Mouse (Mus musculus): ENCODE results near the gene Robo1.

Robo1 gene

DNA sequence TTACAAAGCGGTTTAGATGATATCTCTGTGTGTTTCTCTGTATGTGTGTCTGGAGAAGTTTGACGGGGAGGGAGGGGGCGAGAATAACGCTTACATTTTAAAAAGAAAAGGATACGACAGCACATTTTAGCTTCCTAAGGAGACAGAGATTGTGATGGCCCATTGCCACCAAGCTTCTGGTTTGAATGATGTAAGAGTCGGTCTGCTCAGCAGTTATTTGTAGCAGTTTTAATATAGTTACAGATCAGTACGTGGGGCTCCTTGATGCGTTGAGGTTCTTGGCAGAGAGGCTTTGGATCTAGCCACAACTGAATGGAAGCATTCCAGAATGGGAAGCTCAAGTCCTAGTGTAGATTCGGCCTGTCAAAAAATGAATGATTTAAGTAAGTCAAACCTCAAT lies 546.0 kb downstream of the Robo1 start:
- peak; percentile 13 for DNase-seq

DNA sequence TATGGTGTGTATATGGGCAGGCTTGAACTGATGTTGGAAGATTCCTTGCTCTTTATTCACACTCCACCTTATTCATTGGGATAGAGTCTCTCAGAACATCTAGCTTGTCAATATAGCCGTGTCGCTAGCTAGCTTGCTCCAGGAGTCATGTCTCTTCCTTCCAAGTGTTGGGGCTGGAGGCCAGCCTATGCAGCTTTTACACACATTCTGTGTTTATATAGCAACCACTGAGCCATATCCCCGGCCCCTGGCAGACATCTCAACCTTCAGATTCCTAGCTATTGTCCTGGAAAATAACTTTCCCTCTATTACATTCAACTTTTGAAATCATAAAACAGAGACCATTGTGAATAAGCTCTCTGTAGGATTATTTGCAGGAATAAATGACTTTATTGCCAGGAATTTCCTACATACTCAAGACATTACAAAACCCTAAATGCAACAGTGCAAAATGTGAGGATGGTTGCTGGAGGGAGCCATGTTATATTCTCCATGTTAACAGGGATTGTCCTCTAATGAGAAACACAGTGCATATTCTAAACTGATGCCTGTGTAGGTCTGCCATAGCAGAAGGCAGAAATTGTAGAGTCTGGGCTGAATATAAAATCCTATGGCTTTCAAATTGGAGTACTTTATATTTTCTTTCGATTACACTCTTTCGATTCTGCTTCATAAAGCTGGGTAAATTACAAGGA lies 546.9 kb downstream of the Robo1 start:
- no peak for DNase-seq

DNA sequence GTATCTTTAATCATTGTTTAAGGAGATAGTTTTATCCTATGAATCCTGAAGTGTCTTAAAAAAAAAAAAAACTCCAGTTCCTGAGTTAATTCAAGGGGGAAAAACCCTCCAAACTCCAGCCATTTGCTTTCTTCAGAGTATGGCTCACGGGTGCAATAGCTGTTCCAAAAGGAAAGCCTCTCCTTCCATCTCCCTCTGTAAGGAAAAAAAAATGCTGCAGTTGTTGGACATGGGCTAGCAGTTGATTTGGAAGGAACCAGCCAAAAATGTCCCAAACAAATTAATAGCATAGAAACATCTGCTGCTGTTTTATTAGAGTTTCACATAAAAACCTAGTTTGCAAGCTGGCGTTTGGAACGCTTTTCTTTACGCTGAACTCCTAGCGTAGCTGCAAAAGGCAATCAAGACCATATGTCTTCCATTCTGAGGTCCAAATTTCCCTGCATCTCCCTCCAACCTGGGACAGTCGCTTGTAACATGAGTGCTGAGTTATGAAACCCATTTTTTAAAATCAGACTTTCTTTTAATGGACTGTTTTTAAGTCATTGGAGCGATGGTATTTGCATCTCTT lies 553.7 kb downstream of the Robo1 start:
- no peak for DNase-seq

DNA sequence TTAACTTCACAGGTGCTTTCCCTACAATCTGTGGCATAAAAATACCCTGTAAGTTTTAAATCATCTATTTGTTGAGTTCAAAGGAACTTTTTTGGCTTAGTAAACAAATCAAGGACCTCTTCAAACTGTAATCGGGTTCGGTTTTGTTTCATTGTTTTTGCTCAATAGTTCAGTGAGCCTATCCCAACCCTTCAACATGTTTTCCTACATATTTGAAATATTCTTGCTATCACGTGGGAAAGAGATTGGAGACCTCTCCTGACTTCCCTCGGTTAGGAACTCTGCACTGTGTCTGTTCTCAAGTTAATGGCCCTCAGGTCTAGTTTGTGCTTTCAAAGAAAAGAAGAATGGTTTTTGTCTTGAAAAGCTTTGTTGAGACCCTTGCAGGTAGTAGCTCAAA lies 557.9 kb downstream of the Robo1 start:
- DNase-seq, result no peak

DNA sequence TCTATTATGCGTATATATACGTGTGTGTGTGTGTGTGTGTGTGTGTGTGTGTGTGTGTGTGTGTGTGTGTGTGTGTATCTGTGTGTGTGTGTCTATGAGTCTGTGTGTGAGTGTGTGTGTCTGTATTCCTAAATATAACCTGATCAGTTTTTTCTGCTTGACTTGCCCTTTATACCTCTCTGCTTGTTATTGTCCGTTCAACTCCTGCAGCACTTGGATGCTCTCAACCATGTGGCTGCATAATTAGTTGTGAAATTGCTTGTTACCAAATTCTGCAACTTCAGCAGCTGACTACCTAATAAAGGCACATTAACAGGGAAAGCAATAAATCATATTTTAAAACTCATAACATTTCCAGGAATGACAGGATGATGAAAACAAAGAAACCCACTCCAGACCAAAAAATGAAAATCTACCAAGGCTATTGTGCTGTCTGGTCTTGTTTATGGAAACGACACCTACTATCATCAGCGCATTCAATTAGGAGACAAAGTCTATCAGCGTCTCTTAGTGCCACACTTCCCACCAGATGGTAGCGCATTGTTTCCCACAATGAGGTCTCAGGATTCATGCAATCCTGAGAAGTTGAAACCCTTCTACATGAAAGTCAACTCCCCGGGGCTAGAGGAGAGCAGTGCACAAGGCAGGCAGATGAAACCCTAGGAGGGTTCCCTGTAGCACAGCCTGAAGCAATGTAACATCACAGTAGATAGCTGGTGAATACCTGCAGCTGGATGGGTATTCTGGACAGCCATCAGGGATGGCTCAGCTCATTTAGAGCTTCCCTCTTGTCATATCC lies 567.0 kb downstream of the Robo1 start:
- no peak for DNase-seq

DNA sequence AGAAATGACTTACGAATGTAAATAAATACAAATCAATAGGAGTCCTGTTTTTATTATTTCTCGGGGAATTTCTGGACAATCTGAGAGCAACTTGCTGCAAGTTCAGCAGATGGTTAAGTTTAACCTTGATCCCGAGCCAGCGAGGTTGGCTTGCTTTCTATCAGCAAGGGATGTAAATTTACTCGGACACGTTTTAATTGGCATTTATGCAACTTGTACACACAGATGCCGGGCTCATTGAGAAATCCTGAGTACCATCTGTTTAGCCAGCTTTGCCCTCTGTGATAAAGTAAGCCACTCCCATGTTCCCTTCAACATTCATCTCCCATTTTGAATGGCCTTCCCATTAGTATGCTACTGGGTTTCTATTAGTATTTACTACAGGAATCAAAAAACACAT lies 580.0 kb downstream of the Robo1 start:
- no peak for DNase-seq

DNA sequence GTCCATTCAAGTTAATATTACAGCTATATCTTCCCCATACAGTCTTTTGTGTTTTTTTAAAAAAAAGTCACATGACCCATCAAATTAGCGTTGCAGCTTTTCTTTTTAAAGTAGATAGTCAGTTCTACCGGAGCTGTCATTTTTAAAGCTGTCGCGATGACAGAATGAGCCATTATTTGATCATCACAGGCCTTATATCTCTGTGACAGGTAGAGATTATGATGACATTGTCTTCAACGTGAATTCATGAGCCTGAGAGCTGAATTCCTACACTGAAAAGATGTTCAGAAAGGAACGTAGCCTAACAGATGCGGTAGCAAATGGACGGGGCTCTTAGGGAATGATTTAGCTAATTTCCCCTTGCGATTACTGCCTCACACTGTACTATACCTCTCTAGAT lies 581.3 kb downstream of the Robo1 start:
- DNase-seq, result no peak

DNA sequence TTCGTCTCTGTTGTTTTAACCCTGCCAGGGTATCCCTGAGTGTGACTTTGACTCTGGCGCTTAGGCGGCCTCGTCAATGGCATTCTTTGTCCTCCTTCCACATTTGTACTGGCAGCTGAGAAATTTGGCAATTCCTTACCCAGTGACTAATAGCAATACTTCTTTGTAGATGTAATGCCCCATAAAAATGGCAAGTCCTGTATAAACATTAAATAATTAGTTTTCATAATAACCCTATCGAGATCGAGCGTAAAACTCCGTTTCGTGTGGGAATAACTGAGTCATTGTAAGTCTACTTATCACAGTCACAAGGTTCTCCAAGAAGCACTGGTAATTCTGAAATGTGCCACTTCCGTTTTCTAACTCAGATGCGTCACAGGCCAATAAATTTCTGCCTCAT lies 589.0 kb downstream of the Robo1 start:
- DNase-seq, result no peak

DNA sequence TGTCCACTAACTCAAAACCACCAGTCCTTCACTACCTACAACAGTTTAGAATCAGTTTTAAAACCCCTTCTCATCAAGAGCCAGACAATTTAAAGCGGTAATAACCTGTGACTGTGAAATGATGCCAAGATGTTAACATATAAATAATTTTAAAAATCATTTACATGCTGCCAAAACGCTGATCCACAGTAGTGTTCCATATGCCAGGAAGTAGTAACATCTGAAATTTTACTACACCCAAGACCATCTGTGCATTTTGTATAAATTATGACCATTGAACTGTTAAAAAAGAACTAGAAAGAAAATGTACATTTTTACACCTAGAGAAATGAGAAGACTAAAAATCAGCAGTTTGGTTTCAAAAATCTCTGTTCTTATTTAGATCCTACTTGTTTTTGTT lies 600.8 kb downstream of the Robo1 start:
- no peak for DNase-seq

DNA sequence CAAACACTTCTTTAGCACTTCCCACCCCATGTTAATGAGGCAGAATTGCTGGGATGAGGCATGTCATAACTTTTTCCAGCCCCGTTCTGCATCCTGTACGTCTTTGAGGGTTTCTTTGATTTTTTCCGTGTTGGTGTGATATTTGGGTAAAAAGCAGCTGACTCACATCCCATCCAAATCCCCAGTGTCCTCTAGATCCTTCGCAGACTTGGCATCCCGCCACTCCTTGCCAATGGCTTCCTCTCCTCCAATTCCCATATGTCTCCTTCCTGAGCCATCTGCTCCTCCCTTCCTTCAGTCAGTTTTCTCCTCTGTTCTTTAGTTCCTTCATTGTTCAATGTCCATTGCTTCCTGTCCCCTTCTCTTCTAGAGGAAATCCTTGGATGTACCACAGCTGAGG lies 605.0 kb downstream of the Robo1 start:
- peak; percentile 11 for DNase-seq

DNA sequence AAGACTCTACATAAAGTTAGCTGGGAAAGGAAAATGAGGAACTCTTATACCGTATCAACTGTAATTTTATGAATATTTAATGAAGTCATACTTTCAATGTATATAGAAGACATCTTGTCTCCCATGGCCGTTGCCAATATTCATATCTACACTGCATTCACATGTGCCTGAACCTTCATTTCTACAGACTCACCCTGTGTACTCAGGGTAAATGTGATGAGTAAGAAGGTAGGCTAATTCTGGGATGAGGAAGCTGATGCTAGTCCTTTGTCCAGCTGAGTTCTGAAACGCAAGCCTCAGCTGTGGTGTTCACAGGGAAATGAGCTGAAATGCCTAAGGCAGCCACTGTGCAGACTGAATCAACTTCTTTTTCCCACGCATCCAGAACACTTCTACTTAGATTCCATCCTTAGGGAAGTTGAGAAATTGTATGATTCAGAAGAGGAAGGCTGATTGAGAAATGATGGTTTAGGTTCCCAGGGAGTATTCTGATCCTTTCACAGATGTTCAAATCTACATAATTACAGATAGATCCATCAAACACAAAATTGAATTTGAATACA lies 606.0 kb downstream of the Robo1 start:
- no peak for DNase-seq

DNA sequence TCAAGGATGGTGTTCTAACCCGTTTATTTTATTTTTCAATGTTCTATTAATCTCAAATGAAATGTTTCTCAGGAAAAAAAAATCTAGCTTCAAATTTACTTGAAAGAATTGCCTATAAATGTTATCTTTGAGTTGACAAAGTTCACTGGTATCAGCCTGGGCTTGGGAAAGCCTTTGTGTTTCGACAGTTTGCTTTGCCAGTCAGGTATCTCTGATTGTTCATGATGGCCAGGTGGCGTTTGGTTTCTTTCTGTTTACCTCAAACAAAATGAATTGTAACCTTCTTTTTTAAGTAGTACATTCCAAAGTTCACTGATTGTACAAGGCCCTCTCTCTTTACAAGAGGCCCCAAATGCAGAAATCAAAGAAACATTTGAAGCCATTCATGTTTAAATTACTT lies 611.9 kb downstream of the Robo1 start:
- DNase-seq, result no peak

DNA sequence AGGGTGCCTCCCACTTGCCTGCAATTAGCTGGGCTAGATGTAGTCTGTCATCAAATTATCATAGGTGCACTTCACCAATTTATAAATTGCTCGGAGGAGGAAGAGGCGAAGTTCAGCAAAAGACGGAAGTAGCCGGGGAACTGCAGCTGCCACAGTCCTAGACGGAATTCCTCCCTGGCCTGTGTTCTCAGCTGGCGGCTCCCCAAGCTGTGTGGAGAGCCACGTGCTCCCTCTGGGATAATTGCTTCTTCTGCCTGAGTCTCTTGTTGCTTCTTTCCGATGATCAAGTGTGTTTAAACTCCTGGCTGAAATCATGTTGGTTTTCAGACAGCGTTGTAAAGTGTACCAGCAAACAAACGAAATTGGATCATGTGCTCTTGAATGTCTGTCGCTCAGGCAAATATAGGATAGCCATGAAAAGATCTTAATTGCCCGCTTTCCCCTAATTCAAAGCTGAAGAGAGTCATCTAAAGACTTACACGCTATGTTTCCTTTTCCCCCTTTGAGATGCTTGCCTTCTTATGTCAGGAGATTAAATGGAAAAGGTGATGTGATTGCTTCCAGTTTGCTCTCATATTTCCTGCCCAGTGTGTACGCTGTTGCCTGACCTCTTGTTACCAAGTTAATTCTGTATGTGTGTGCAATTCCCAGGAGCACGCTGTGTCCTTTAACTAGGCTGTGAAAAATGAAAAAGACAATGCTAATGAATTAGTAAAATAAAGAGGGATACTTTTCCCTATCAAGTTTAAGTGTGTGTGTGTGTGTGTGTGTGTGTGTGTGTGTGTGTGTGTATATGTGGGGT lies 616.5 kb downstream of the Robo1 start:
- peak; percentile 69 for DNase-seq

DNA sequence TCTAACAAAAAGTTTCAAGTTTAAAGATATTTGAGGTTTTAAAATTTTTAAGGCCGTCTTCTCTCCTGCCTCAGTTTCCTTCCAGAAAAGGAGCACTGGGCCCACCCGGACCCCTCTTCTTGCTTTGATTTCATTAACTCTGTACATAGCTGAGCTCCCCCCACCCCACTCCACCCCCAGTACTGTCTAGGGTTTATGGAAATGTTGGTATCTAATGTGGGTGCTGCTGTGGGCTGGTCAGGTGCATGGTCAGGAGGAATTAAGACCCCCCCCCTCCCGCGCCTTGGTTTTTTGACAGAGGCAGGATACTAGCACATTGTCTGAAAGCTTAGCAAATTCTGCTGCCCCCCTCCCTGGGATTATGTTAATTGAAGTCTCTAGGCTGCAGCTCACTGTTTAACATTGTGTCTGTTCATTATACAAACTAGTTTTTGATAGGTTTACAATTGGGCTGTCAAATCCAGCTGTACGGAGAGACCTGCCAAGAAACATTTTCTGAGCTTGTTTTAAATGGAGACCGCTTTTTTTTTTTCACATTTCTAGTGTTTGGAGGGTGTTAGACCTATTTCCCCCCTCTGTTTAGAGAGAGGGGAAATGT lies 620.5 kb downstream of the Robo1 start:
- DNase-seq, result no peak

DNA sequence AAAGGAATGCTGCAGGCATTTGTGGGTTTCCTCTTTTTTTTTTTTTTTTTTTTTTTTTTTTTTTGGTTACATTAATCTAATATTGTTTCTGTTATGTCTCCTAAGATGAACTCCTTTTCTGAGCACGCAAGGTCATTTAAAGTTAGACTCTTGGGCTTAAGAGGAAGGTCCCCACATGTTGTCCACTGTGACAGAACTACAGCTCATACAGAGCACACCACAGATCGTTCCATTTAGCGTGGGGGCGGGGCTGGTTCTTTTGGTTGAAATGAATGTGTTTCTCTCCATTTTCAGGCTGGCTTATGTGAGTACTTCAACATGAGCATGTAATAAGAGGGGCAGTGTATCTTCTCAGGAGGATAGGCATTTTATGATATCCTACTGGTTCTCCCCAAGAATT lies 622.8 kb downstream of the Robo1 start:
- DNase-seq, result no peak

DNA sequence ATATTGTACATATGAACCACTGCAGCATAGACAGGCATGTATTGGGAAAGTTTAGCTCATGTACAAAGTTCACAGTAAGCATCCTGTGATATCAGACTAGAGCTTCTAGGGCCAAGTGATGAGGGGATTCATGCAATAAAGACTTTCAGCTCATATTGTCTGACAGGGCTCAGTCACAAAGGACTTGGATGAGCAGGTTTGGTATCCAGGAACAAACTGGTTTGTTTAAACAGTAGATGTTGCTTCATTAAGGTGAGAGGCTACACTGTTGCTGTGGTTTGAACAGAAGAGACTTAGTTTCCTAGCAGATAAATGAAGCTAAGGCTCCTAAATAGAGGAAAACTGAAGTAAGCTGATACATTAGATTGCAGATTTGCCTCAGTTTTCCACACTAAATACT lies 626.8 kb downstream of the Robo1 start:
- DNase-seq, result no peak

DNA sequence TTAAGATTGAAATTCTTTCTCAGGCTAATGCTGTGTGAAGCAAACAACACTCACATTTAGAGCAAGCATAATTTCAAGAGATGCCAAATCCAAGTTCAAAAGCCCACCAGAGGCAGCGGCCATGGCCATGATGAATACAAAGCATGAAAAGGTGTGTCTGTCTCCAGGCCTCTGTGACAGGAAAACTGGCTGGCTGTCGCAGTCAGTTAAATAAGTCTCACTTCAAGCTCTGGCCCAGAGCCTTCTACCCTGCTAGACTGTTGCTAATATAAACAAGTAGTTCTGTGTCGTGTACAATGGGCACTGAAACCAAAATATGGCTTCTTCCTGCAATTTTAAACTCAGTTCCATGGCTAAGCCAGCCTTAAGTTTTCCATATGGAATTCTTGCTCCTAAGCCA lies 629.1 kb downstream of the Robo1 start:
- DNase-seq, result no peak

DNA sequence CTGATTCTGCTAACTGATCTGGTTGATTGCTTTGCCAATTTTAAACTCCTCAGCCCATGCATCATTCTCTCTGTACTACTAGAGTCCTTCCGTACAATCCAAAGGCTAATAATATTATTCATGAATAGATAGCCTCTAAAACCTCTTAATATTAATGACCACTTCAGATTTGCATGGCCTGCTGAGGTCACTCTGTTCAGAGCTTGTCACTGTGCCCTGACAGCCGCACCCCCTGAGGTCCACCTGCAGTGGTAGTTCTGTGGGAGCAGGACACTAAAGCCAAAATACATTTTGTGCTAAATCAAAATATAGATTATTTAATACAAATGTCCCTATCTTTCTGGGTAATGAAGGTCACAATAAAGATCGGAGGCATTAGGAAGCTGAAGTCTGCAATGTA lies 631.8 kb downstream of the Robo1 start:
- DNase-seq, result no peak

DNA sequence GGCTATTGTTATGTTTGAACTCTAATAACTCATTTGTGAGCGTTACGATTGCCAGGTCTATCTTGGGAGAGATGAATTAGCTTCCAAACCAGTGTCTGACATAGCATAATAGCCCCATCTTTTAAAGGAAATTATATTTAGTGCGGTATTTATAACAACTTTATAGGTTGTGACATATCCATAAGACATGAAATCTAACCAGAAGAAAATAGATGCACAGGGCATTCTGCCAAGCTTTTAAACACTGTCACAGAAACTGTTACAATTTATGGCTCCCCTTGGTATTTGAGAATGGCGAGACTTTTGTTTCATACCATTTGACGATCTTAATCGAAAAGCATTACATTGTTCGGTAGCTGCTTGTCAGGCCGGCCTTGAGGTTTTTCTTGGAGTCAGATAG lies 632.7 kb downstream of the Robo1 start:
- DNase-seq, result no peak

DNA sequence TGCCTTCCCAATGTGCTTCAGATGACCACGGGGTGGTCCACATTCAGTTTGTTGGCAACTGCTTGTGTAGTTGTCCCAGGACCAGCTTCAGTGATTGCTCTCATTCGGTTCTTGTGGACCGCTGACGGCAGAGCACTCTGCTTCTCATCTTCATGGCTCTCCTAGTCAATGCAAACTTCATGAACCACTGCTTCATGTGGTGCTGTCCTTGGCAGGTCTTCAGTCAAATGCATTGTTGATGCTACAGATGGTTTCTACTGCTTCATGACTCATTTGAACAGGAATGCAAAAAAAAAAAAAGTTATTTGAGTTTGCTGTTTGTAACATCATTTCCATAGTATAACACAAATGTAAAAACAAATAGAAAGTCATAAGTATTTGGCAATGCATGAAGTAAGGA lies 636.3 kb downstream of the Robo1 start:
- no peak for DNase-seq

DNA sequence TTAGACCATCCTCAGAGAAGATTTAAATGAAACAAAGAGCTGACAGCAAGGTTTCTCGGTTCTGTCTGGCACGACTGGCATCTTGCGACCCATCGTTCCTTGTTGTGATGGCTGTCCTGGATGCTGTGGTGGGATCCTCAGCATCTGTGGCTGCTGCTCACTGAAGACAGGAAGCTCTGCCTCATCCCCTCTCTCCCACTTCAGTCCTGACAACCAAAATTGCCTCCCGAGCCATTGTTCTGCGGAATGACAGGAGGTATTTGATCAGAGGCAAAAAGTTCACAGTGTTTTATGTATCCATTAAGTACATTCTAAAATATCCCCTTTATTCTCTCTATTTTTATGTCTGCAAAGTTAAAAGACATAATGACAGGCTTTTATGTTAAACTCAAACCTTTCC lies 643.9 kb downstream of the Robo1 start:
- no peak for DNase-seq

DNA sequence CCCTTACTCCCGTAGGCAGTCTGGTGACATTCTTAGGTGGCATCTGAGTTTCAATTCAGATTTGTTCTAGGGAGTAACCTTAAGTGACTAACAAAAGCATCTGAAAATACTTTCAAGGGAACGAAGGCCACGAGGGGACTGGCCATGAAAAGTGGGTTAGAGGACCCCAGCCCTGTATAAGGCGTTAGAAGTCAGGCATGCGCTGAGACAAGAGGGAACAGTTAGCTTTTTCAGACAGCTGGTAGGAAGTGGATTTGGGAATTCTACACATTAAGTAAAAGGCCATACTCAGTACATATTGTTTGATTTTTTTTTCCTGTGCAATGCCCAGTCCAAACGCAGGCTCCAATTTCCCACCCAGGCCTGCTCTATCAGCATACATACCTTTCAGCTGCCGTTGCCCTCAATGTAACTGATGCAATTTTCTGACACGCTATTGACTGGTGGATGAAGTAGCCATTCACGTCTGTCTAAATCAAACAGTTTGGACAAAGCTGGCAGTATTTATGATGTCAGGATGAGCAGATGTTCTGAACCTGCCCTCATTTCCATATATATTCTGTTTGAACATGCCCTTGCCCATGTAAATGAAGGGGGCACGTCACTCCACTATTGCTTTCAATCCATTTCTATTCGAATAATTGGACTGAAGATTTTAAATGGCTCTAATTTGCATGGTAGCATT lies 651.1 kb downstream of the Robo1 start:
- DNase-seq, result no peak
